Mouse (Mus musculus) spleen, adult 2 months (tissue): ENCODE measurements around the gene Tbc1d14.

ENCODE experiments used
- CTCF ChIP-seq: fragments of 200-500 bp; IDR thresholded peaks from 2 replicates; pipeline ENCODE4 v1.5.1; 2011; ENCODE audit warnings: mild to moderate bottlenecking, inconsistent platforms; ENCODE audit not compliant: insufficient read depth, insufficient read length, insufficient replicate concordance; ENCODE audit errors: extremely low read depth
- POLR2A ChIP-seq: fragments of 200-500 bp; IDR thresholded peaks from 2 replicates; pipeline ENCODE4 v1.6.1; 2011; ENCODE audit warnings: low read depth, low read length, inconsistent platforms

- TF ChIP-seq POLR2A = no peak
- no peak for TF ChIP-seq CTCF
Measured at GRCm38 (mm10) chr5:36578982-36579381, 14.1 kb downstream of the Tbc1d14 start.
